Mouse (Mus musculus) natural killer cell, adult 2 months (primary cell): ENCODE results near the gene Rnf145.
"Not testable (repeated sequence)": the region's sequence is repeated elsewhere in the genome, so short reads cannot be mapped to it uniquely, and the experiment has no call there.

ENCODE experiments used
- DNase-seq, 2 experiments: peaks; one replicate each; pipeline ENCODE4 v3.0.0; 2022; ENCODE audit warnings: low spot score in 2 of 2

Gene Rnf145

GRCm38 (mm10) chr11:44562389-44563135, 43.8 kb downstream of the Rnf145 start:
- no peak for DNase-seq

GRCm38 (mm10) chr11:44564245-44564864, 45.6 kb downstream of the Rnf145 start:
- DNase-seq, result no peak

GRCm38 (mm10) chr11:44564940-44565339, 46.2 kb downstream of the Rnf145 start:
- no peak for DNase-seq

GRCm38 (mm10) chr11:44570336-44570735, 51.6 kb downstream of the Rnf145 start:
- DNase-seq, result not testable (repeated sequence)

GRCm38 (mm10) chr11:44572781-44573180, 54.0 kb downstream of the Rnf145 start:
- DNase-seq, result no peak

- no peak for DNase-seq
These were observed 54.6 kb downstream of the Rnf145 start for GRCm38 (mm10) chr11:44573396-44573795.

DNA sequence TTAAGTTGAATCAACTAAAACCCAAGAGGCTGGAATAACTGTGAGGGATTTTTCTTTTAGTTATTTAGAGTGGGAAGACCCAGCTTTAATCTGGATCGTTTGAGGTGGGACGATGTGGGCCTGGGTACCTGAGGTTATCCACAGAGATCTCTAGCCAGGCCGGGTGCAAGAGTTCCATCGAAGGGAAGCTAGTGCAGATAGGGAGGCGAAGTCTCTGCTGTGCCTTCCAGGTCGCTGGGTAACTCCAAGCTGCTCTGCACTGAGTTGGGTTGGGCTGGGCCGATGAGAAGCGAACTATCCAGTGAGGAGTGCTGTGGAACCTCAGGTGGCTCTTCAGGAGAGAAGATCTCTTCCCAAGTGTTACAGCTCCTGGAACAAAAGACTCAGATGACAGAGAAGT, 55.6 kb downstream of the Rnf145 start:
- DNase-seq, result no peak

GRCm38 (mm10) chr11:44574820-44575219, 56.1 kb downstream of the Rnf145 start:
- peak in 1 of 2 experiments; percentile 82 for DNase-seq

DNA sequence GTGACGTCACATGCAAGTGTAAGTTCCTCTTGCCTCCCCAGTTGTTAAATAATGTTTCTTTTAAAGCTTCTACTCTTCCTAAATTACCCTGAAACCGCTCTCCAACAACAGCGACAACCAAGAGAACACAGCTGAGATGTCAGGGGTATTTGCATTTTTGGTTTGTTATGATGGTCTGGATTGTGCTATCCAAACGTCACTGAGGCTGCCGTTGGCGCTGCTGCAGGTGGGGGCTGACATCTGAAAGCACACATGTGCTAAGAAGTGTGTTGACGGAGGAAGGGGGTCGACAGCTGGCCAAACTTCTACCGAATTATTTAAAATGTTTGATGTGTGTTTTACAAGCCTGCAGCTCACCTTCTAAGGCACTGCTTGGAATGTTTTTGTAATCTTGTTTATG, 59.1 kb downstream of the Rnf145 start:
- peak in 1 of 2 experiments; percentile 47 for DNase-seq

- peak; percentile 31 to 63 for DNase-seq
These were observed 62.5 kb downstream of the Rnf145 start for GRCm38 (mm10) chr11:44581277-44581683.

DNA sequence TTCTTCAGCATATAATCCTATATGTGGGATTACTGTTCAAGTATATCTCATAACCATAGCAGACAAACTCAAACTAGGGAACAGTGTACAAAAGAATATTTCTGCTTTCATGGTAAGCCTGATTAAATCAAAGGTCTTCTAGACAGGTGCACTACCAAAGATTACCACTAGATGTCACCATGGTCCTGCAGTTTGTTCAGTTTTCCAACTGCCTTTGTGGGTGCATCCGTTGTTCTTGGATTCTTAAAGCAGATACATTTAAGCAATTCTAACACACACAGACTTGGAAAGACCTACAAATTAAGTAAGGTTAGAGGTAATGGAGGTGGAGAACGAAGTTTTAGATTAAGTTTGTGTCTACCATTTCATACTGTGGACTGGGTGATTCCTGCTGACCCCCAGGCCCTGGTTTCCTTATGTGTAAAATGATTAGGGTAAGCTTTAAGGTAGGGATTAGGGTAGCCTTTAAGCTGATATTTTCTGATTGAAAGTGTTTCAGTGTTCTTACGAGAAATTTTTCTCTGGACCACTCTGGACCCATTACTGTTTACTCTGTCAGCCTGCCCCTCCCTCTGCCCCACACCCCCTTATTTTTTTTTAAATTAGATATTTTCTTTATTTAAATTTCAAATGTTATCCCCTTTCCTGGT, 67.4 kb downstream of the Rnf145 start:
- DNase-seq, result peak; percentile 44 to 67

DNA sequence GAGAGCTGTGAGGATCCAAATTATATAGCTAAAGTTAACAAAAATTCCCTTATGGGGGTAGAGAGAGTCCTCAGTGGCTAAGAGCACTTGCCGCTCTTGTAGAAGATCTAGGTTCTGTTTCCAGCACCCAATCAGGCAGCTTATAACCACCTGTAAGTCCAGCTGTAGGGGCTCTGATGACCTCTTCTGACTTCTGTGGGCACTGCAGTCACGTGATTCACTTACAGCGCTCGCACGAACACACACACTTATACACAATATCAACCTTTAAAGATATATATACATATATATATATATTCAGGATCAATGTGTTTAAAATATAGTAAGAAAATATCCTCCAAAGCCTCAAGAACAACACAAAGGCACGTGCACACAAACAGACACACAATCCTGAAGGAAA, 74.3 kb downstream of the Rnf145 start:
- DNase-seq, result no peak

GRCm38 (mm10) chr11:44594768-44595167, 76.0 kb downstream of the Rnf145 start:
- DNase-seq, result no peak

- DNase-seq, result no peak
These were observed 88.1 kb downstream of the Rnf145 start for GRCm38 (mm10) chr11:44606881-44607280.

DNA sequence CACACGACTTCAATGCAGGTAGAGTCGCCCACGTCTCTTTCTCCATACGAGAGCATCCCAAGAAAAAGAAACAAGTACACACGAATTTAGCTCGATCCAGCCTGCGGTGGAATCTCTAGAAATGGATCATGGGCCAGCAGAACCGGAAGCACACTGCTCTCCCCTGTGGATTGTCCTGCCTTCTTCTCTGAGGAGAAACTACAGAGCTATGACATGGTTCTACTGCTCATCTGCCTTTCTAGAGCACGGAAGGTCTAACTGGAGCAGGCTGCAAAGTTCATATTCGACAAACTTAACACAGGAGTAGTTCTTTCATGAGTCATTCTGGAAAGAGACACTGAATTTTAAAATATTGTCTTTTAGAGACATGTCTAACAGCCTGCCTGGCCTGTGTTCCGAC, 89.9 kb downstream of the Rnf145 start:
- no peak for DNase-seq

- DNase-seq, result peak; percentile 26 to 79
These were observed 92.4 kb downstream of the Rnf145 start for GRCm38 (mm10) chr11:44610971-44611781.

DNA sequence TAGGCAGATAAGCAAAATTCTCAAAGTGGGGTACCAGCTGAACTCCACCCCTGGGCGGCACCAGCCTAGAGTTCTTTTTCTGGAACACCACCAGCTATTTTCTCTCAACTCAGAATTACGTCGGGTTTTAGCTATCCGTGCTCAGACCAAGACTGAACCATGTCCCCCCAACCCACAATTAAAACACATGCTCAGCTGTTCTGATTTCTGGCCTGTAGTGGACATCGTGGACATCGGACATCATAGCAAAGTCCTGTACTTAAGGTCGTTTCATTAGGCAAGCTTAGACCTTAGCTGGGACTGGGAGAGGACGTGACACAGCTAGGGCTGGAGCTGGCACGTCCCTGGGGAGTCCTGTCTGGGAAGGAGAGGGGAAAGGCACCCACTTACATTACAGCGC, 93.4 kb downstream of the Rnf145 start:
- DNase-seq, result no peak

DNA sequence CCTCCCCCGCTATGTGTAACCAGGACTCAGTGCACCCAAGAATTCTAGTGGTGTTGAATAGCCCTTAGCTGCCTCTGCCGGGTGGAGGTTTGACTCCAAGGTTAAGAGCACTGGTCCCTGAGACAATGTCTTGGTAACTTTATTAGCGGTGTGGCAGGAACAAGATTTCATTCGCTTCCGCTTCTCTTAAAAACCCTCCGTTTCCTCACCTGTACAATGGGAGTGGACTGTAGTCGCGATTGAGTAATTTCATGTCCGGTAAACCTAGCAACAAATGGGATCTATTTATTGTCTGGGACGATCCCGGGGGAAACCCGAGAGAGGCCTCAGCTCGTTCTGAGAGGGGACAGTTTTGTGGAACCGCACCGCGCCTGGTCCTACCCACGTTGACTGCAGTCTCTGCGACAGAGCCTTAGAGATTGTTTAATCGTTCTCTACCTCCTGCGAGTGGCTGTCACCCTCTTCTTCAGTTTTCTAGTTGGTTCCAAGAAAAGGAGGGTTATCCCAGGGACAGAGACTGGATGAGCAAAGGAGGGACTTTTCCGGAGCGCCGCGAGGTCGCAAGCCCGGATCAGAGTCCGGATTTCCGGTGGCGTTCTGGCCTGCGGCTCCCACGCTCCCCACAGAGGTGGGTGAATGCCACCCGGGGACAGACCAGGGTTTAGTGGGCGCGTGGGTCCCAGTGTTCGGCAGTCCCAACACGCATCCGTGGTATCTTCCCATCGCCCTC, 94.1 kb downstream of the Rnf145 start:
- no peak for DNase-seq

GRCm38 (mm10) chr11:44613411-44614180, 94.8 kb downstream of the Rnf145 start:
- DNase-seq, result no peak
